Mouse (Mus musculus): ENCODE measurements around the gene Taf3. TPM values are rescaled to one million over a fixed set of nuclear protein-coding genes. Genes with fewer than 3 reads are reported as not detected.

The Taf3 gene
- polyA plus RNA-seq, 1 experiment from 2014 or later: 13.3 TPM

DNA sequence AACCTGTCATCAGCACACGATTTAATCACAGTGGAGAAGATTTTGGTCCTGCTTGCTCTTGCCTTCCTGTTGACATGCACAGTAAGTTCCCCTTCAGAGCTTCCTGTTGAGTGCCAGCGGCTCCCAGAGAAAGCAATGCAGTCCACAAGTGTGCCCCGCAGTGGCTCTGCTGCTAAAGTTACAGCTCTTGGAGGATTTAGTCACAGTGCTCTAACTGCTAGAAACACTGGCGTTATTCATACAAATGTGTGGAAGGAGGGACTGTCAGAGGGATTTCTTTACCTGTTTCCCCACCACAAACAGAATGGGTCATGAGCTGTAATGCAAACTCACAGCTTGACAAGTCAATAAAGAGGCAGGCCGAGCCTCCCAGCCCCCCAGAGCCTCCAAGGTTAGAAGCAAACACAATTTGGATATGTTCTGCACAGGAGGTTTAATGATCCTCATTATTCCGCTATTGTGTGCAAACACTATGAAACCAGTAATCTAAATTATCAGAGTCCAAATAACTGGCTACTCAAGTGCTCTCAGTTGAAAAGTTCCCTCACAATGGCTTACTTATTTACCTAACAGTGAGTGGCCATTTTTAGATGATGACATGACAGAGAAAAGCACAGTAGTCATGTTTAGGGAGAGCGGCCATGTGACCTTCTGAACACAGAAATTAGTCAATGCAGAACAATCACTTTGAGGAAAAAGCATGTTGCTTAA lies 122.0 kb downstream of the Taf3 start:
- 44% methylated on average over 7 of the region's 7 CpGs for WGBS
- ATAC-seq (replicated peaks; ENCODE audit: low FRiP score, low TSS enrichment, low read depth): no peak
- H3K36me3 ChIP-seq (ENCODE audit: control insufficient read depth, insufficient read depth, low read length): no peaks in the 10 kb centered on the region
- no peak overlapping the region for H3K4me3 ChIP-seq (ENCODE audit: low read depth, low read length)
- H3K9me3 ChIP-seq (ENCODE audit: control insufficient read depth, low read length): no peaks in the 10 kb centered on the region
- H3K4me1 ChIP-seq (replicated peaks; ENCODE audit: control insufficient read depth, insufficient read depth, low read length): no peaks in the 10 kb centered on the region
- no peak overlapping the region for H3K4me2 ChIP-seq (ENCODE audit: low read length)
- H3K27me3 ChIP-seq (replicated peaks; ENCODE audit: control insufficient read depth, insufficient read depth, low read length): no peaks in the 10 kb centered on the region
- H3K9ac ChIP-seq (ENCODE audit: low read length): no peak overlapping the region
- no peak for DNase-seq (ENCODE audit: low spot score)
- H3K27ac ChIP-seq (ENCODE audit: low read depth): no peak overlapping the region

- no peak overlapping the region for H3K4me3 ChIP-seq (ENCODE audit: low read depth, low read length)
- H3K27ac ChIP-seq (ENCODE audit: low read depth): no peak overlapping the region
- no peak overlapping the region for H3K9ac ChIP-seq (ENCODE audit: low read length)
- WGBS: 75% methylated on average over 17 of the region's 17 CpGs
- no peaks in the 10 kb centered on the region for H3K27me3 ChIP-seq (replicated peaks; ENCODE audit: control insufficient read depth, insufficient read depth, low read length)
- DNase-seq (ENCODE audit: low spot score) (peak; percentile 60), ATAC-seq (replicated peaks; ENCODE audit: low FRiP score, low TSS enrichment, low read depth) (peak; percentile 90)
- no peaks in the 10 kb centered on the region for H3K9me3 ChIP-seq (ENCODE audit: control insufficient read depth, low read length)
- no peaks in the 10 kb centered on the region; the same call in 1 of the 2 replicates for H3K4me1 ChIP-seq (replicated peaks; ENCODE audit: control insufficient read depth, insufficient read depth, low read length)
- H3K36me3 ChIP-seq (ENCODE audit: control insufficient read depth, insufficient read depth, low read length): peaks cover 11% of the 10 kb centered on the region
- H3K4me2 ChIP-seq (ENCODE audit: low read length): no peak overlapping the region
Observed at GRCm38 (mm10) chr2:9918691-9919471, 129.5 kb downstream of the Taf3 start.

DNA sequence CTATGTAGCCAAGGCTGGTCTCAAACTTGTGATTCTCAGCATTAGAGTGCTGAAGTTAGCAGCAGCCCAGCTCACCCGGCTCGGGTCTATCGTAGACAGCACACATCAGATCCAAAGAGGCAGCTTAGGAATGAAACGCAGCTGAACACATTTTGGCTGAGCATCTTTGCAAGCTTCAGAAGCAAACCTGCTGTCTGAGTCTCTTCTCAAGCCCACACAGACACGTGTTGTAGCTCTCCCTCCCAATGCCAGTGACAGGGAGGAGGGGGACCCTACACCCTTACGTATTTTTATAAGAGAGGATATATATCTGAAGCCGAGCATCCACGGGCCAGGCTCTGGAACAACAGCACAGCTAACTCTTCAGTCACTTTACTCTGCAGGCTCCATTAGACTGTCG lies 130.8 kb downstream of the Taf3 start:
- 88% methylated on average over 9 of the region's 9 CpGs for WGBS
- H3K27ac ChIP-seq (ENCODE audit: low read depth): no peak overlapping the region
- no peak overlapping the region for H3K4me2 ChIP-seq (ENCODE audit: low read length)
- no peak overlapping the region for H3K4me3 ChIP-seq (ENCODE audit: low read depth, low read length)
- H3K9ac ChIP-seq (ENCODE audit: low read length): no peak overlapping the region
- no peaks in the 10 kb centered on the region for H3K9me3 ChIP-seq (ENCODE audit: control insufficient read depth, low read length)
- no peaks in the 10 kb centered on the region for H3K27me3 ChIP-seq (replicated peaks; ENCODE audit: control insufficient read depth, insufficient read depth, low read length)
- no peak for DNase-seq (ENCODE audit: low spot score)
- ATAC-seq (replicated peaks; ENCODE audit: low FRiP score, low TSS enrichment, low read depth): no peak
- peaks cover 11% of the 10 kb centered on the region for H3K36me3 ChIP-seq (ENCODE audit: control insufficient read depth, insufficient read depth, low read length)
- H3K4me1 ChIP-seq (replicated peaks; ENCODE audit: control insufficient read depth, insufficient read depth, low read length): no peaks in the 10 kb centered on the region; the same call in 1 of the 2 replicates

GRCm38 (mm10) chr2:9905995-9906394 lies 142.4 kb downstream of the Taf3 start:
- 3% methylated on average over 11 of the region's 11 CpGs for whole genome bisulfite sequencing
- 0 out of 2 replicates have a peak overlapping the region, but pooled peaks have one; percentile 8 for H3K4me3 ChIP-seq (ENCODE audit: low read depth, low read length)

DNA sequence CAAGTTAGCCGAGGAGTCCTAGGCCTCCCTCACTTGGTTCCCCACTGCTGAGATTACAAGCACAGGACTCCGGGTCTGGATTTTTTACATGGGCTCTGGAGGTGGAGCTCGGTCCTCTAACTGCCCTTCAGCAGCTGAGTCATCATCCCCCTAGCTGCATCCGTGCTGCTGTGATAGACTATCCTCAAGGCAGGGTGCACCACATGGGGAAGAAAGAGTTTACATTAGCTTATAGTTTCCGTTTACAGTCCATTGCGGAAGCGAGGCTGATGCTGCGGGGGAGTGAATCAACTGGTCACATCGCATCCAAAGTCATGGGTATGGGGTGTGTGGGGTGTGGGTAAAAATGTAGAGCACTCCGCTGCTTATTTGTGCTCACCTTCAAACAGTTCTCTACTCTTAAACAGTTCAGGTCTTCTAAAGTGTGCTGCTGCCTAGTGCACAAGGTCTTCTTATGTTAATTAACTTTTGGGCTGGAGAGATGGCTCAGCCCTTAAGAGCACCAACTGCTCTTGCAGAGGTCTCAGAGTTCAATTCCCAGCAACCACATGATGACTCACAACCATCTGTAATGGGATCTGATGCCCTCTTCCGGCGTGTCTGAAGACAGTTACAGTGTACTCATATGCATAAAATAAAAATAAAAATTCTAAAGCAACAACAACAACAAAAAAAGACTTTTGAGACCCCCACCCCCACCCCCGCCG lies 144.4 kb downstream of the Taf3 start:
- WGBS: 51% methylated on average over 14 of the region's 14 CpGs
- Histone ChIP-seq H3K4me3 (ENCODE audit: low read depth, low read length) (no peak overlapping the region), H3K9ac (ENCODE audit: low read length) (no peak overlapping the region), H3K27ac (ENCODE audit: low read depth) (no peak overlapping the region), H3K36me3 (ENCODE audit: control insufficient read depth, insufficient read depth, low read length) (no peaks in the 10 kb centered on the region), H3K4me1 (replicated peaks; ENCODE audit: control insufficient read depth, insufficient read depth, low read length) (peaks cover 3% of the 10 kb centered on the region; the same call in 1 of the 2 replicates), H3K9me3 (ENCODE audit: control insufficient read depth, low read length) (no peaks in the 10 kb centered on the region), H3K27me3 (replicated peaks; ENCODE audit: control insufficient read depth, insufficient read depth, low read length) (peaks cover 10% of the 10 kb centered on the region), H3K4me2 (ENCODE audit: low read length) (no peak overlapping the region)
- DNase-seq (ENCODE audit: low spot score) (no peak), ATAC-seq (replicated peaks; ENCODE audit: low FRiP score, low TSS enrichment, low read depth) (no peak)

More at GRCm38 (mm10) chr2:9905995-9906394, 142.4 kb downstream of the Taf3 start:
- Histone ChIP-seq H3K9me3 (ENCODE audit: control insufficient read depth, low read length) (no peaks in the 10 kb centered on the region), H3K4me1 (replicated peaks; ENCODE audit: control insufficient read depth, insufficient read depth, low read length) (peaks cover 3% of the 10 kb centered on the region; the same call in 1 of the 2 replicates), H3K36me3 (ENCODE audit: control insufficient read depth, insufficient read depth, low read length) (no peaks in the 10 kb centered on the region), H3K27me3 (replicated peaks; ENCODE audit: control insufficient read depth, insufficient read depth, low read length) (no peaks in the 10 kb centered on the region), H3K9ac (ENCODE audit: low read length) (no peak overlapping the region), H3K4me2 (ENCODE audit: low read length) (peak overlapping the region; percentile 34), H3K27ac (ENCODE audit: low read depth) (no peak overlapping the region)
- peak; percentile 55 for DNase-seq (ENCODE audit: low spot score)
- ATAC-seq (replicated peaks; ENCODE audit: low FRiP score, low TSS enrichment, low read depth): no peak

DNA sequence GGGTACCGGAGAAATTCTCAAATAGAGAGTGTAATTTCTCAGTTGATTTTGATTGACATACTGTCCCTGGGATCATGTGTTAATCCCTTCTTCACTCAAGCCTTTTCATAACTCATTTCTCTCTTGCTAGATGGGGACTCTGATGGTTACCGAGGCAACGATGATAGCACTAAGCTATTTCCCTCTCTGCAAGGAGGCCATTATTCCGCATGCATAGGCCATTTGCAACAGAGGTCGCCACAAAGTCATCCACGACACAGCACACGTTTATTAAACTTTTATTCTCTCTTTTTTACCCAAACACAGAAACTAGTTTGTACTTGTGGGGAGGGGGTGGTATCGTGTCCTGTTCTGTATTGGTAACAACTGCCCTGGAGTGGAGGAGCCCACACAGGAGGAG lies 150.6 kb downstream of the Taf3 start:
- H3K27me3 ChIP-seq (replicated peaks; ENCODE audit: control insufficient read depth, insufficient read depth, low read length): peaks cover 71% of the 10 kb centered on the region
- no peak overlapping the region for H3K4me3 ChIP-seq (ENCODE audit: low read depth, low read length)
- no peak overlapping the region for H3K4me2 ChIP-seq (ENCODE audit: low read length)
- ATAC-seq (replicated peaks; ENCODE audit: low FRiP score, low TSS enrichment, low read depth) (no peak), DNase-seq (ENCODE audit: low spot score) (no peak)
- no peaks in the 10 kb centered on the region for H3K36me3 ChIP-seq (ENCODE audit: control insufficient read depth, insufficient read depth, low read length)
- no peak overlapping the region for H3K9ac ChIP-seq (ENCODE audit: low read length)
- H3K9me3 ChIP-seq (ENCODE audit: control insufficient read depth, low read length): no peaks in the 10 kb centered on the region
- 15% methylated on average over 8 of the region's 8 CpGs for WGBS
- H3K27ac ChIP-seq (ENCODE audit: low read depth): no peak overlapping the region
- H3K4me1 ChIP-seq (replicated peaks; ENCODE audit: control insufficient read depth, insufficient read depth, low read length): no peaks in the 10 kb centered on the region

- Histone ChIP-seq H3K9ac (ENCODE audit: low read length) (no peak overlapping the region), H3K4me2 (ENCODE audit: low read length) (peak overlapping the region; percentile 18; the same call in 1 of the 2 replicates), H3K4me1 (replicated peaks; ENCODE audit: control insufficient read depth, insufficient read depth, low read length) (no peaks in the 10 kb centered on the region), H3K4me3 (ENCODE audit: low read depth, low read length) (no peak overlapping the region; the same call in 1 of the 2 replicates), H3K9me3 (ENCODE audit: control insufficient read depth, low read length) (no peaks in the 10 kb centered on the region), H3K36me3 (ENCODE audit: control insufficient read depth, insufficient read depth, low read length) (no peaks in the 10 kb centered on the region), H3K27me3 (replicated peaks; ENCODE audit: control insufficient read depth, insufficient read depth, low read length) (peaks cover 84% of the 10 kb centered on the region), H3K27ac (ENCODE audit: low read depth) (no peak overlapping the region)
- DNase-seq (ENCODE audit: low spot score): peak; percentile 67
- WGBS: under 1% methylated on average over 22 of the region's 22 CpGs
- ATAC-seq (replicated peaks; ENCODE audit: low FRiP score, low TSS enrichment, low read depth): no peak
Observed at GRCm38 (mm10) chr2:9896097-9896770, 152.2 kb downstream of the Taf3 start.
